Mouse (Mus musculus): Measurements from ENCODE around the gene Atg16l2.

- TF ChIP-seq CTCF (IDR thresholded peaks at IDR 0.05; ENCODE audit: extremely low read depth, insufficient read depth, insufficient read length, insufficient replicate concordance), result no peak
- no peak for TF ChIP-seq POLR2A (IDR thresholded peaks at IDR 0.05; ENCODE audit: low read depth, low read length)
Measured at GRCm38 (mm10) chr7:101291641-101292040, 10.4 kb downstream of the Atg16l2 start.
